In the genomic region with DNA sequence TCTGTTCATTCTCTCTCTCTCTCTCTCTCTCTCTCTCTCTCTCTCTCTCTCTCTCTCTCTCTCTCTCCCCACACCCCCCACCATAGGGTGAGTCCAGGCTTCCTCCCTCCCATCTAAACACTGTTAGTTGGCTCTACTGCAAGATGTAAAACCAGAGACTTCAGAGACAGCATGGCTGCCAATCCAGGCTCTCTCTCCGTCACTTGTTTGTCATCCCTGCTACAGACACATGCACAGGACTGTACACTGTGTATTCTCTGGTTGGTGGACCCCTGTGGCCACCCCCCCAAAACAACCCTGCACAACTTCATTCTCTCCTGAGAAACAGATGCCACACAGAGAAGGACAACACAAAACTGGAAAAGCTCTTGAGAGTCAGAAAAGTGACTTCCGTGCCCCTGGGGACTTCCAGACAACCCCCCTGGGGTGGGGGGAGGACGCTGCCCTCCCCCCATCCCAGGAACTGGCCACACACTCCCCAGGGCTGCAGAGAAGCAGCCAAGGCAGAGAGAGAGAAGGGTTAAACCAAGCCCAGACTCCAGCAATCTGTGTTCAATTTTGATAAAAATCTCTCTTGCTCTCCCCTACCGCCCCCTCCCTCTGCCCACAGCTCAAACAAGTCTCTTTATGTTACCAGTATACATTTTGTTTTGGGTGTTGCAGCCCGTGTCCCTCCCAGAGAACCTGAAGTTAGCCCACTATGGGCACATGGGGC, we compare ENCODE assay signal across 10 mouse cellular contexts. TPM values are rescaled to one million over a fixed set of nuclear protein-coding genes. Genes with fewer than 3 reads are reported as not detected.
DNase-seq lines count a peak whose midpoint lies in the region.
"Had no signal": no experiment of that assay in that cellular context is flagged by ENCODE, and none has a peak within 500 bp of the region (broad histone marks: within the 10 kb centered on the region; RNA-seq: fewer than 3 reads in every experiment).

No protein-coding gene starts in this region.

- peak; percentile 32 for DNase-seq in embryo, embryonic 10.5 days (ENCODE audit: low spot score)
- DNase-seq in embryo, embryonic 10 days (ENCODE audit: low spot score), result no peak
- DNase-seq in 3T3-L1 (ENCODE audit: low read depth, low spot score), result peak; percentile 28
- no peak for DNase-seq in hindbrain, embryonic 10.5 days (ENCODE audit: low spot score)
- peak; percentile 9 for DNase-seq in mesoderm, embryonic 11.5 days (ENCODE audit: low read depth, low spot score)
- DNase-seq in layer of hippocampus, postnatal 36 days, result no peak
- no peak for DNase-seq in thymus, postnatal 10 days (ENCODE audit: low spot score in 2 of 2)
- no peak for DNase-seq in frontal cortex, postnatal 36 days (ENCODE audit: low spot score in 2 of 2)
- DNase-seq: kidney, adult 9 months had no signal

- H3K4me3 ChIP-seq in hindbrain, embryonic 10.5 days, result peak overlapping the region; percentile 61

- no peaks in the 10 kb centered on the region for H3K9me3 ChIP-seq in hindbrain, embryonic 10.5 days

- peaks cover 41% of the 10 kb centered on the region for H3K4me1 ChIP-seq in hindbrain, embryonic 10.5 days (replicated peaks)

- peak overlapping the region; percentile 87 for H3K27ac ChIP-seq in hindbrain, embryonic 10.5 days

- 36% methylated on average over 5 of the region's 5 CpGs for WGBS in hindbrain, embryonic 10.5 days

- H3K27me3 ChIP-seq in hindbrain, embryonic 10.5 days (ENCODE audit: insufficient read depth, poor library complexity, severe bottlenecking), result peaks cover 30% of the 10 kb centered on the region

- no peaks in the 10 kb centered on the region for H3K36me3 ChIP-seq in hindbrain, embryonic 10.5 days

RNA-seq across cellular contexts. Expression of a gene that starts 1.3 kb away (rescaled TPM):
- 2.2 and 2.6 TPM in 2 replicates for polyA plus RNA-seq in hindbrain, embryonic 10.5 days (2016; fragmentation: Nextera tagmentation; extraction: Ambion mirVana)
- 10 to 100 TPM; 54.7 to 69.8 TPM for total RNA-seq in layer of hippocampus, postnatal 36 days (2021)

RNA-seq across cellular contexts. Expression of a gene that starts 52.1 kb away (rescaled TPM):
- 2.6 and 2.9 TPM in 2 replicates for polyA plus RNA-seq in hindbrain, embryonic 10.5 days (2016; fragmentation: Nextera tagmentation; extraction: Ambion mirVana)
- 1 to 10 TPM; 4.7 to 5.0 TPM for total RNA-seq in layer of hippocampus, postnatal 36 days (2021)
- polyA plus RNA-seq: CD4-positive, CD25-positive, alpha-beta regulatory T cell, adult 4 months had no signal

Comparison
In these comparisons a context has a peak if more than half of its experiments do, and no peak if none do; other contexts are left out.
1. DNase-seq: peak in embryo, embryonic 10.5 days (single experiment), 3T3-L1 (single experiment) and mesoderm, embryonic 11.5 days (single experiment); none in embryo, embryonic 10 days (single experiment), hindbrain, embryonic 10.5 days (single experiment), layer of hippocampus, postnatal 36 days (0 of 2), thymus, postnatal 10 days (0 of 2) and frontal cortex, postnatal 36 days (0 of 2).